Mouse (Mus musculus) lung, postnatal 4 days (tissue): ENCODE measurements at regions not wholly inside any gene's neighbourhood (a gene's known extent, or its start where the extent isn't known, plus 50 kb on each side); places are given as distances from the start of the nearest gene placed in this dataset.

Experiments used
- DNase-seq, 2 experiments: peaks; one replicate each; pipeline ENCODE4 v3.0.0; 2021

- no peak for DNase-seq
Measured at GRCm38 (mm10) chr19:15796466-15796865, 150.7 kb downstream of the Psat1 start.

- no peak for DNase-seq
Measured at GRCm38 (mm10) chr19:15791942-15792341, 155.2 kb downstream of the Psat1 start.

GRCm38 (mm10) chr19:15791264-15791913 lies 155.7 kb downstream of the Psat1 start:
- DNase-seq: no peak

- no peak for DNase-seq
Measured at GRCm38 (mm10) chr19:15790620-15791263, 156.4 kb downstream of the Psat1 start.

- DNase-seq: no peak
Measured at GRCm38 (mm10) chr19:15789741-15790140, 157.4 kb downstream of the Psat1 start.

GRCm38 (mm10) chr19:15784644-15785043 lies 162.5 kb downstream of the Psat1 start:
- no peak for DNase-seq

- DNase-seq: no peak
Measured at GRCm38 (mm10) chr19:15769651-15770050, 177.5 kb downstream of the Psat1 start.

GRCm38 (mm10) chr19:15761086-15761485 lies 186.1 kb downstream of the Psat1 start:
- no peak for DNase-seq

GRCm38 (mm10) chr19:15745026-15745777 lies 201.9 kb downstream of the Psat1 start:
- DNase-seq: no peak

- no peak for DNase-seq
Measured at GRCm38 (mm10) chr19:15736200-15736599, 210.9 kb downstream of the Psat1 start.

- no peak for DNase-seq
Measured at GRCm38 (mm10) chr19:15726785-15727406, 220.2 kb downstream of the Psat1 start.

- no peak for DNase-seq
Measured at GRCm38 (mm10) chr19:15692379-15693023, 254.6 kb downstream of the Psat1 start.

GRCm38 (mm10) chr19:15669996-15670395 lies 277.1 kb downstream of the Psat1 start:
- DNase-seq: peak; percentile 9 to 38

- DNase-seq: no peak
Measured at GRCm38 (mm10) chr19:15669541-15669940, 277.6 kb downstream of the Psat1 start.

GRCm38 (mm10) chr19:15668624-15669016 lies 278.5 kb downstream of the Psat1 start:
- DNase-seq: no peak

- no peak for DNase-seq
Measured at GRCm38 (mm10) chr19:15667889-15668623, 279.1 kb downstream of the Psat1 start.

- DNase-seq: no peak
Measured at GRCm38 (mm10) chr19:15663659-15664255, 283.4 kb downstream of the Psat1 start.

GRCm38 (mm10) chr19:15658611-15659010 lies 288.5 kb downstream of the Psat1 start:
- DNase-seq: no peak

- DNase-seq: no peak
Measured at GRCm38 (mm10) chr19:15657846-15658245, 289.3 kb downstream of the Psat1 start.

GRCm38 (mm10) chr19:15649368-15649767 lies 297.8 kb downstream of the Psat1 start:
- DNase-seq: peak in 1 of 2 experiments; percentile 32

- DNase-seq: peak in 1 of 2 experiments; percentile 42
Measured at GRCm38 (mm10) chr19:15647313-15647712, 299.8 kb downstream of the Psat1 start.

- no peak for DNase-seq
Measured at GRCm38 (mm10) chr19:15644786-15645185, 302.4 kb downstream of the Psat1 start.
